Mouse (Mus musculus) cortical plate, adult 2 months (tissue): ENCODE measurements around the gene Ndufb10. TPM values are rescaled to one million over a fixed set of nuclear protein-coding genes. Genes with fewer than 3 reads are reported as not detected.
A peak's percentile ranks its signal among the peaks of the same experiment; 100 is the strongest.

Source experiments
- H3K27ac ChIP-seq: fragments of 200-500 bp; 2 replicates; pipeline ENCODE4 v1.5.1; 2012; ENCODE audit warnings: low read length, control low read depth, inconsistent platforms; ENCODE audit not compliant: insufficient read depth
- H3K4me1 ChIP-seq: fragments of 200-500 bp; 2 replicates; pipeline ENCODE4 v1.6.1; 2011; ENCODE audit warnings: low read length; ENCODE audit not compliant: control insufficient read depth, insufficient read depth
- H3K4me3 ChIP-seq: fragments of 200-500 bp; 2 replicates; pipeline ENCODE4 v1.5.1; 2011; ENCODE audit warnings: mild to moderate bottlenecking, low read length, control low read depth; ENCODE audit not compliant: insufficient read depth
- CTCF ChIP-seq: fragments of 200-500 bp; IDR thresholded peaks from 2 replicates; pipeline ENCODE4 v1.5.1; 2011; ENCODE audit warnings: mild to moderate bottlenecking, control low read depth, low read length; ENCODE audit not compliant: insufficient read depth; ENCODE audit errors: extremely low read depth
- POLR2A ChIP-seq: fragments of 200-500 bp; IDR thresholded peaks from 2 replicates; pipeline ENCODE4 v1.6.1; 2011; ENCODE audit warnings: mild to moderate bottlenecking, low read length, control low read depth; ENCODE audit not compliant: insufficient read depth; ENCODE audit errors: extremely low read depth
- polyA plus RNA-seq: library from polyadenylated mRNA; depleted of rRNA; stranded (reverse); fragments of >200 nt; gene quantifications from 2 replicates; pipeline ENCODE4 v1.2.3, GENCODE M21; 2012

Ndufb10 gene
- polyA plus RNA-seq, 1 experiment, result 431 TPM

GRCm38 (mm10) chr17:24696011-24696697, 28.1 kb downstream of the Ndufb10 start, which contains the start of the genes Gfer and Noxo1:
Gene Gfer (minus strand): TSS chr17:24696156.
Gene Noxo1 (plus strand): TSS chr17:24696234.
- Histone ChIP-seq H3K27ac (peak within 1 kb of the TSS; percentile 90), H3K4me3 (peak within 1 kb of the TSS; percentile 83), H3K4me1 (peaks cover 4% of the 10 kb centered on the region; the same call in 1 of the 2 replicates)
- TF ChIP-seq CTCF (no peak), POLR2A (0 out of 2 replicates have a peak, but pooled peaks have one; percentile 16)

- H3K4me1 ChIP-seq, result peaks cover 7% of the 10 kb centered on the region; the same call in 1 of the 2 replicates
- H3K4me3 ChIP-seq, result peak overlapping the region; percentile 83
- H3K27ac ChIP-seq, result peak overlapping the region; percentile 79; the same call in 1 of the 2 replicates
- TF ChIP-seq POLR2A, result no peak
- TF ChIP-seq CTCF, result no peak
Observed at GRCm38 (mm10) chr17:24695326-24696010, 28.8 kb downstream of the Ndufb10 start.

GRCm38 (mm10) chr17:24692385-24692784, 31.9 kb downstream of the Ndufb10 start:
- no peak overlapping the region for H3K4me3 ChIP-seq
- peaks cover 12% of the 10 kb centered on the region for H3K4me1 ChIP-seq
- TF ChIP-seq CTCF (no peak), POLR2A (no peak)
- H3K27ac ChIP-seq, result no peak overlapping the region

- H3K27ac ChIP-seq, result peak within 1 kb of the TSS; percentile 98
- no peak for TF ChIP-seq CTCF
- TF ChIP-seq POLR2A, result peak; percentile 77; the same call in 1 of the 2 replicates
- peak within 1 kb of the TSS; percentile 97 for H3K4me3 ChIP-seq
- H3K4me1 ChIP-seq, result peaks cover 9% of the 10 kb centered on the region
Observed at GRCm38 (mm10) chr17:24689251-24690081, 34.8 kb downstream of the Ndufb10 start, which contains the start of gene Syngr3. Gene Syngr3 (minus strand): TSS chr17:24689955.

GRCm38 (mm10) chr17:24687599-24687998, 36.7 kb downstream of the Ndufb10 start:
- peak overlapping the region; percentile 31 for H3K4me3 ChIP-seq
- H3K4me1 ChIP-seq, result peaks cover 9% of the 10 kb centered on the region
- no peak overlapping the region for H3K27ac ChIP-seq
- TF ChIP-seq POLR2A, result no peak
- TF ChIP-seq CTCF, result no peak

GRCm38 (mm10) chr17:24687146-24687595, 37.1 kb downstream of the Ndufb10 start:
- H3K27ac ChIP-seq, result no peak overlapping the region
- H3K4me3 ChIP-seq, result peak overlapping the region; percentile 31
- TF ChIP-seq POLR2A, result no peak
- no peak for TF ChIP-seq CTCF
- peaks cover 9% of the 10 kb centered on the region for H3K4me1 ChIP-seq

- Histone ChIP-seq H3K27ac (no peak overlapping the region), H3K4me1 (peaks cover 9% of the 10 kb centered on the region), H3K4me3 (no peak overlapping the region)
- TF ChIP-seq CTCF, result no peak
- no peak for TF ChIP-seq POLR2A
Observed at GRCm38 (mm10) chr17:24686514-24686913, 37.8 kb downstream of the Ndufb10 start.

- H3K4me1 ChIP-seq, result peaks cover 3% of the 10 kb centered on the region; the same call in 1 of the 2 replicates
- H3K27ac ChIP-seq, result no peak overlapping the region
- H3K4me3 ChIP-seq, result no peak overlapping the region
- TF ChIP-seq POLR2A (no peak), CTCF (no peak)
Observed at GRCm38 (mm10) chr17:24677500-24678080, 46.7 kb downstream of the Ndufb10 start.
